Mouse (Mus musculus): ENCODE measurements around the gene Cad. TPM values are rescaled to one million over a fixed set of nuclear protein-coding genes. Genes with fewer than 3 reads are reported as not detected.

The Cad gene
- polyA plus RNA-seq, 1 experiment from 2014 or later = 26.3 TPM

DNA sequence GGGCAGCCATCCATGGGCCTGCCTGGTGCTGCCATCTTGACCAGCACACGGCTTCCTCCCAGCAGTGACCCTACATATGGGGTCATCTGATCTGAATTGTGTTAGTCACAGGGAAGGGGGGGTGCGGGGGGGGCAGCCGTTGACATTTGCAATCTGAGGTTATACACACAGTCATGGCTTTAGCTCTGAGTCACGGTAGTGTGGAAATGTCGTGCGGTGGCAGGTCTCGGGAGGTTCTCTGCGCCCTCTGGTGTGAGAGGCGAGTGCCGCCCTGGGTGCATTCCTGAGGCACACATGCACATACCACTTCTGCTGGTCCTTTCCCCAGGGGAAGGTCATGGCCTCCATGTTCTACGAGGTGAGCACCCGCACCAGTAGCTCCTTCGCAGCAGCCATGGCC lies 21.8 kb downstream of the Cad start:
- 0 out of 2 replicates have a peak, but pooled peaks cover 5% of the 10 kb centered on the region for H3K4me1 ChIP-seq
- WGBS = 88% methylated on average over 13 of the region's 13 CpGs
- no peak overlapping the region for H3K27ac ChIP-seq
- no peaks in the 10 kb centered on the region for H3K27me3 ChIP-seq
- no peak overlapping the region for H3K4me2 ChIP-seq
- H3K9ac ChIP-seq = no peak overlapping the region
- no peaks in the 10 kb centered on the region for H3K9me3 ChIP-seq
- no peak for ATAC-seq (ENCODE audit: insufficient number of reproducible peaks, low FRiP score, low TSS enrichment, low read depth)
- H3K36me3 ChIP-seq = peaks cover 78% of the 10 kb centered on the region
- H3K4me3 ChIP-seq = no peak overlapping the region

GRCm38 (mm10) chr5:31080059-31080794 lies 25.6 kb downstream of the Cad start:
- 67% methylated on average over 13 of the region's 13 CpGs for WGBS
- Histone ChIP-seq H3K27me3 (peaks cover 12% of the 10 kb centered on the region), H3K9me3 (no peaks in the 10 kb centered on the region), H3K4me2 (no peak overlapping the region), H3K4me1 (0 out of 2 replicates have a peak, but pooled peaks cover 5% of the 10 kb centered on the region), H3K36me3 (peaks cover 39% of the 10 kb centered on the region), H3K4me3 (no peak overlapping the region), H3K27ac (peak overlapping the region; percentile 47; the same call in 1 of the 2 replicates), H3K9ac (no peak overlapping the region)
- ATAC-seq (ENCODE audit: insufficient number of reproducible peaks, low FRiP score, low TSS enrichment, low read depth) = no peak

DNA sequence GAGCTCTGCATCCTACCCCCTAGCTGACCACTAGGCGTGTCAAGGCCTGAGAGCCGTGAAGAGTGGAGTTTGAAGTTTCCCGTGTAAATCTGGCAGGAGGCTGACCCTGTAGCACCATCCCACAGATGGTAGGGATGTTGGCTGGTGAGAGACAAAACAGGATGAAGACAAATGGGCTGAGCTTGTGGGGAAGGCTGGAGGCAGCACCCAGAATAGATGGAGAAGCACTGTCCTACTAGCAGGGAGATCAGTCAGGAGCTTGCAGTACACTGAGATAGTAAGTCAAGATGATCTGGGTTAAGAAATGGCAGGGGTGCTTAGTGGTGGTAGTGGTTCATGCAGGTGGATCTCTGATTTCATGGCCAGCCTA lies 26.2 kb downstream of the Cad start:
- H3K9me3 ChIP-seq = no peaks in the 10 kb centered on the region
- H3K27ac ChIP-seq = no peak overlapping the region
- H3K36me3 ChIP-seq = peaks cover 34% of the 10 kb centered on the region
- H3K4me3 ChIP-seq = no peak overlapping the region
- 0 out of 2 replicates have a peak, but pooled peaks cover 5% of the 10 kb centered on the region for H3K4me1 ChIP-seq
- ATAC-seq (ENCODE audit: insufficient number of reproducible peaks, low FRiP score, low TSS enrichment, low read depth) = no peak
- H3K9ac ChIP-seq = no peak overlapping the region
- H3K27me3 ChIP-seq = peaks cover 14% of the 10 kb centered on the region
- H3K4me2 ChIP-seq = no peak overlapping the region
- 66% methylated on average over 3 of the region's 3 CpGs for WGBS

- Histone ChIP-seq H3K36me3 (peaks cover 28% of the 10 kb centered on the region), H3K4me3 (no peak overlapping the region), H3K9me3 (no peaks in the 10 kb centered on the region), H3K4me1 (0 out of 2 replicates have a peak, but pooled peaks cover 5% of the 10 kb centered on the region), H3K27me3 (peaks cover 21% of the 10 kb centered on the region), H3K4me2 (no peak overlapping the region), H3K27ac (no peak overlapping the region), H3K9ac (no peak overlapping the region)
- 75% methylated on average over 3 of the region's 3 CpGs for WGBS
- no peak for ATAC-seq (ENCODE audit: insufficient number of reproducible peaks, low FRiP score, low TSS enrichment, low read depth)
These were observed 26.8 kb downstream of the Cad start for GRCm38 (mm10) chr5:31081386-31081785.

- ATAC-seq (ENCODE audit: insufficient number of reproducible peaks, low FRiP score, low TSS enrichment, low read depth) = no peak
- 18% methylated on average over 5 of the region's 5 CpGs for WGBS
- Histone ChIP-seq H3K9ac (no peak overlapping the region), H3K4me1 (0 out of 2 replicates have a peak, but pooled peaks cover 5% of the 10 kb centered on the region), H3K27ac (no peak overlapping the region), H3K4me2 (no peak overlapping the region), H3K36me3 (peaks cover 18% of the 10 kb centered on the region), H3K27me3 (peaks cover 25% of the 10 kb centered on the region), H3K9me3 (no peaks in the 10 kb centered on the region), H3K4me3 (no peak overlapping the region)
These were observed 27.8 kb downstream of the Cad start for GRCm38 (mm10) chr5:31082355-31082754.

DNA sequence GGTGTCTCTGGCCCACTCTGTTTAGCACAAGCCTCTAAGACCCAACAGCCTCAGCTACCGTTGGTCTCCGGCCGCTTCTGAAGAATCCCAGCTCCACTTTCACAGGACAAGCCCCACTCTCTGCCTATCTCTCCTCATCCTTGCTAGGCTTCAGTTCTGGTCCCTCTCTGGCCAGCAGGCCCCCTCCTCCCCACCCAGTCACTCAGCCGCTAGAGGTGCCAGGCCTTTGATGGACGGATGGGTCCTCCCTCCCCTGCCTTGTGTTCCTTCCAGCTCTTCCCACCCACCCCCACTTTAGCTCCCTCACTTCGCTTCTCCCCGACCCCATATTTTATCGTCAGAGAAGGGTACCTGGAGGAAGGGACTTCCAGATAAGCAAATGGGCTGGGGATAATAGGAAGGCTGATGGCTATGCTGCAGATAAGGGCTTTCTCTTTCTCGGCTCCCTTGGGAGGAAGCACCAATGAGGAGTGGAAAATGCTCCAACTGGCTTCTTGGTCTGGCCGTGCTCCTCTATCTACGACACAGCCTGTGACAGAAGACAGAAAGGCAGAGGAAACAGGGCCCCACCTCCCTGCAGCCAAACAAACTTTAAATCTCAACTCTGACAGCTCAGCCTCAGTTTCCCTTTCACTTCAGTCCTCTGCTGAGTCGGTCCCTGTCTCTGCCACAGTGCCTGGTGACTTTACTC lies 28.5 kb downstream of the Cad start:
- no peak for ATAC-seq (ENCODE audit: insufficient number of reproducible peaks, low FRiP score, low TSS enrichment, low read depth)
- Histone ChIP-seq H3K4me2 (no peak overlapping the region), H3K9me3 (no peaks in the 10 kb centered on the region), H3K36me3 (peaks cover 11% of the 10 kb centered on the region), H3K27ac (no peak overlapping the region), H3K4me1 (0 out of 2 replicates have a peak, but pooled peaks cover 5% of the 10 kb centered on the region), H3K4me3 (no peak overlapping the region), H3K27me3 (peaks cover 30% of the 10 kb centered on the region), H3K9ac (no peak overlapping the region)
- WGBS = 28% methylated on average over 12 of the region's 12 CpGs

- peaks cover 38% of the 10 kb centered on the region for H3K27me3 ChIP-seq
- H3K27ac ChIP-seq = no peak overlapping the region
- 0 out of 2 replicates have a peak, but pooled peaks cover 5% of the 10 kb centered on the region for H3K4me1 ChIP-seq
- WGBS = 12% methylated on average over 8 of the region's 8 CpGs
- H3K36me3 ChIP-seq = peaks cover 2% of the 10 kb centered on the region
- H3K9me3 ChIP-seq = no peaks in the 10 kb centered on the region
- no peak for ATAC-seq (ENCODE audit: insufficient number of reproducible peaks, low FRiP score, low TSS enrichment, low read depth)
- H3K9ac ChIP-seq = no peak overlapping the region
- no peak overlapping the region for H3K4me2 ChIP-seq
- no peak overlapping the region for H3K4me3 ChIP-seq
These were observed 29.4 kb downstream of the Cad start for GRCm38 (mm10) chr5:31083949-31084348.

DNA sequence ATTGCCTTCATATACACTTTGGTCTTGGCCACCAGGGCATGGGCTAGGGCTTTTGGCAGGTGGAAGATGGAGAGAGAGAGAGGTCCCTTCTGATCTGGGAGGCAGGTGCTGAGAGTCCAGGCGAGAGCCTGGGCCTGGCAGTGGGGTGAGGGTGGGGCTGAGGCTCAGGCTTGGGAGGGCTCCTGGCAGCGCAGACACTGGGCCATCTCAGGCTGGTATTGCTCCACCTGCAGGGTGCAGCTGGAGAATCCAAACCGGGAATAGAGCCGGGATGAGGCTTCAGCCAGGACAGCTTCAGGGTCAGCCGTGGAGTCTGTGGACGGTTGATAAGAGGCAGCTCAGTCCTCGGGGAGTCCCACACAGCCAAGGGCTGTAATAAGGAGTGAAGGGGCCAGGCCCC lies 32.0 kb downstream of the Cad start:
- Histone ChIP-seq H3K9me3 (no peaks in the 10 kb centered on the region), H3K27ac (no peak overlapping the region), H3K9ac (no peak overlapping the region), H3K4me2 (no peak overlapping the region), H3K27me3 (peaks cover 64% of the 10 kb centered on the region), H3K4me1 (no peaks in the 10 kb centered on the region), H3K4me3 (no peak overlapping the region), H3K36me3 (no peaks in the 10 kb centered on the region)
- WGBS = 29% methylated on average over 7 of the region's 7 CpGs
- ATAC-seq (ENCODE audit: insufficient number of reproducible peaks, low FRiP score, low TSS enrichment, low read depth) = no peak

DNA sequence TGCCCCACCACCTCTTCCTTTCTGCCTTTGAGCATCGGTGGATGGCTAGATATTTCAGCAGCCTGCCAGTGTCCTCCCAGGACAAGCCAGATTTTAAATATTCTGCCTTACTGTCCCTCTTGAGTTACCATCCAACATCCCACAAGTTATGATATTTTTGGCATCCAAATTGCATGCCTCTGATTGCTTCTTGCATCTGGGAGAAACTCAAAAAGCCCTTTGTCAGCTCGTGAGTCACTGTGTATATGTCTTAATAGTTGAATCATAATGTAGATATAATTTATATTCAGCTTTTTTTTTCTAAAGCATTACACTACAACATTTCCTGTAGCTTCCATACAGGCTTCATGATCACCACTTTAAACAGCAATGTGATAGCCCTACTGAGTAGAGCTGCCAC lies 32.6 kb downstream of the Cad start:
- ATAC-seq (ENCODE audit: insufficient number of reproducible peaks, low FRiP score, low TSS enrichment, low read depth) = no peak

GRCm38 (mm10) chr5:31092231-31092975 lies 37.8 kb downstream of the Cad start:
- 2% methylated on average over 47 of the region's 53 CpGs for WGBS
- H3K27ac ChIP-seq = no peak overlapping the region
- H3K36me3 ChIP-seq = no peaks in the 10 kb centered on the region
- ATAC-seq (ENCODE audit: insufficient number of reproducible peaks, low FRiP score, low TSS enrichment, low read depth) = no peak
- no peaks in the 10 kb centered on the region for H3K9me3 ChIP-seq
- peaks cover 97% of the 10 kb centered on the region for H3K27me3 ChIP-seq
- H3K4me3 ChIP-seq = peak overlapping the region; percentile 45
- no peak overlapping the region for H3K9ac ChIP-seq
- H3K4me2 ChIP-seq = peak overlapping the region; percentile 84
- H3K4me1 ChIP-seq = peaks cover 38% of the 10 kb centered on the region

More for the DNA sequence above, 32.6 kb downstream of the Cad start:
- no peak overlapping the region for H3K27ac ChIP-seq
- H3K27me3 ChIP-seq = peaks cover 70% of the 10 kb centered on the region
- 75% methylated on average over 2 of the region's 2 CpGs for WGBS
- no peaks in the 10 kb centered on the region for H3K4me1 ChIP-seq
- no peak overlapping the region for H3K4me3 ChIP-seq
- no peaks in the 10 kb centered on the region for H3K9me3 ChIP-seq
- no peak overlapping the region for H3K9ac ChIP-seq
- H3K36me3 ChIP-seq = no peaks in the 10 kb centered on the region
- H3K4me2 ChIP-seq = no peak overlapping the region

GRCm38 (mm10) chr5:31093151-31094041 lies 38.8 kb downstream of the Cad start:
- H3K9ac ChIP-seq = no peak overlapping the region
- WGBS = under 1% methylated on average over 48 of the region's 54 CpGs
- ATAC-seq (ENCODE audit: insufficient number of reproducible peaks, low FRiP score, low TSS enrichment, low read depth) = peak; percentile 49; the same call in 1 of the 2 replicates

More at GRCm38 (mm10) chr5:31093151-31094041, 38.8 kb downstream of the Cad start:
- H3K9me3 ChIP-seq = no peaks in the 10 kb centered on the region
- peaks cover 99% of the 10 kb centered on the region for H3K27me3 ChIP-seq
- peak overlapping the region; percentile 84 for H3K4me2 ChIP-seq
- no peaks in the 10 kb centered on the region for H3K36me3 ChIP-seq
- H3K27ac ChIP-seq = no peak overlapping the region
- peaks cover 38% of the 10 kb centered on the region for H3K4me1 ChIP-seq
- H3K4me3 ChIP-seq = peak overlapping the region; percentile 45

Measured in limb, embryonic 15.5 days (tissue).